Mouse (Mus musculus) midbrain, embryonic 12.5 days (tissue): ENCODE measurements around the gene Rgs6. TPM values are rescaled to one million over a fixed set of nuclear protein-coding genes. Genes with fewer than 3 reads are reported as not detected.

ENCODE experiments used
- ATAC-seq: fragments of 200-750 bp; cut with Nextera tagmentation; 2 replicates; pipeline ENCODE4 v1.8.0; 2017; ENCODE audit warnings: low read depth, moderate TSS enrichment, moderate library complexity; ENCODE audit not compliant: low FRiP score
- H3K27ac ChIP-seq: fragments of 300-500 bp; sonication (generic); replicated peaks from 2 replicates; pipeline ENCODE4 v1.5.1; 2016; ENCODE audit warnings: mild to moderate bottlenecking
- H3K27me3 ChIP-seq: fragments of 300-500 bp; sonication (generic); 2 replicates; pipeline ENCODE4 v1.6.1; 2016; ENCODE audit warnings: mild to moderate bottlenecking
- H3K36me3 ChIP-seq: fragments of 300-500 bp; sonication (generic); 2 replicates; pipeline ENCODE4 v1.6.1; 2016
- H3K4me1 ChIP-seq: fragments of 300-500 bp; sonication (generic); 2 replicates; pipeline ENCODE4 v1.6.1; 2016
- H3K4me2 ChIP-seq: fragments of 300-500 bp; sonication (generic); replicated peaks from 2 replicates; pipeline ENCODE4 v1.6.1; 2016; ENCODE audit warnings: mild to moderate bottlenecking, moderate library complexity
- H3K4me3 ChIP-seq: fragments of 300-500 bp; sonication (generic); 2 replicates; pipeline ENCODE4 v1.5.1; 2016; ENCODE audit warnings: mild to moderate bottlenecking
- H3K9ac ChIP-seq: fragments of 300-500 bp; sonication (generic); replicated peaks from 2 replicates; pipeline ENCODE4 v1.6.1; 2016; ENCODE audit warnings: mild to moderate bottlenecking, moderate library complexity
- H3K9me3 ChIP-seq: fragments of 300-500 bp; sonication (generic); 2 replicates; pipeline ENCODE4 v1.6.1; 2016; ENCODE audit warnings: mild to moderate bottlenecking
- WGBS: fragments of 180-500 bp; shearing (Covaris S2); methylation state at CpG from one replicate; pipeline ENCODE4 v1.1.7; 2016; 5-methylcytosine and 5-hydroxymethylcytosine counted together
- polyA plus RNA-seq: library from polyadenylated mRNA; unstranded; fragments of >200 nt; fragmentation: Nextera tagmentation; extraction: Ambion mirVana; gene quantifications from 2 replicates; pipeline ENCODE4 v1.2.1, GENCODE M21; 2016

Gene Rgs6
- polyA plus RNA-seq, 1 experiment from 2014 or later = 3.6 TPM

- Histone ChIP-seq H3K4me1 (no peaks in the 10 kb centered on the region), H3K4me2 (no peak overlapping the region), H3K27me3 (no peaks in the 10 kb centered on the region), H3K27ac (no peak overlapping the region), H3K36me3 (no peaks in the 10 kb centered on the region), H3K4me3 (no peak overlapping the region), H3K9me3 (no peaks in the 10 kb centered on the region), H3K9ac (no peak overlapping the region)
- WGBS = 93% methylated on average over 4 of the region's 4 CpGs
- no peak for ATAC-seq
Measured at GRCm38 (mm10) chr12:82726255-82726654, 138.2 kb downstream of the Rgs6 start.

DNA sequence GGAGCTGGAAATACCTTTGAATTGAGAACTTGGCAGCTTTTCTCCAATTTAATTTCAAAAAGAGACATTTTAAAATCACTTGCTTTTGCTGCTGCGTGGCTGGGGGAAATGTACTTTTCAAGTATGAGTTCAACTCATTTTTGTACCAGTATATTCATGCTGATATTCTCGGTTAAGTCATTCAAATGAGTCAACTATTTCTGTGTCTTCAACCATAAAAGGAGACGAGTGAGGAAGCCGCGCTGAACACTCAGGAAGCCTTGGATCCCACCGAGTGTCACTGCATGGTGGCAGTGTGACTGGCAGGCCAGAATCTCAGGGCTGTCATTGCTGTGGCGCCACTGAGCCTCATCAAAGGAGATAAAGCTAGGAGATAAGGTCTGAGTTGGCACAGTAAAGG is 143.5 kb downstream of the Rgs6 start:
- Histone ChIP-seq H3K27me3 (no peaks in the 10 kb centered on the region), H3K36me3 (no peaks in the 10 kb centered on the region), H3K27ac (no peak overlapping the region), H3K9me3 (no peaks in the 10 kb centered on the region), H3K4me2 (no peak overlapping the region), H3K9ac (no peak overlapping the region), H3K4me1 (no peaks in the 10 kb centered on the region), H3K4me3 (no peak overlapping the region)
- ATAC-seq = no peak
- 77% methylated on average over 7 of the region's 7 CpGs for WGBS

- Histone ChIP-seq H3K9ac (no peak overlapping the region), H3K4me3 (no peak overlapping the region), H3K27me3 (no peaks in the 10 kb centered on the region), H3K36me3 (no peaks in the 10 kb centered on the region), H3K27ac (no peak overlapping the region), H3K9me3 (no peaks in the 10 kb centered on the region), H3K4me2 (no peak overlapping the region), H3K4me1 (no peaks in the 10 kb centered on the region)
- 87% methylated on average over 3 of the region's 3 CpGs for WGBS
- ATAC-seq = no peak
Measured at GRCm38 (mm10) chr12:82742955-82743354, 154.9 kb downstream of the Rgs6 start.

DNA sequence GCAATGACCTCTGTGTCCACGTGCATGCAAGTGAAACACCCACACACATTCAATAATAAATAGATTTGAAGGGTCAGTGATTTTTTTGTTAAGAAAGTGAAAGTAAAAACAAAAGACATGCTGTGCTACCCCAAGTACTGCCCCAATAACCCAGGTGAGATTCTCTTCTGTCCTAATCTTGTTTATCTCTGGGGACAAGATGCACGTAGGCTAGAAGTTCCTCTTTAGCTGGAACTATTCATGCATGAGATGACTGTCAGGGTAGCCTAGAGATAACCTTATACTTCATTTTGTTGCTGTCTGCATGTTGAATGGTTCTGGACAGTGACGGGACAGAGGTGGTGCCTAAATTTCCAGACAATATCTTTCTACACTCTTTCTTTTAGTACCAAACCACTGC is 155.9 kb downstream of the Rgs6 start:
- H3K27me3 ChIP-seq = no peaks in the 10 kb centered on the region
- H3K9ac ChIP-seq = no peak overlapping the region
- no peak for ATAC-seq
- no peak overlapping the region for H3K4me2 ChIP-seq
- WGBS = 50% methylated on average over 3 of the region's 3 CpGs
- no peak overlapping the region for H3K27ac ChIP-seq
- H3K4me3 ChIP-seq = no peak overlapping the region
- H3K4me1 ChIP-seq = no peaks in the 10 kb centered on the region
- no peaks in the 10 kb centered on the region for H3K9me3 ChIP-seq
- no peaks in the 10 kb centered on the region for H3K36me3 ChIP-seq

GRCm38 (mm10) chr12:82744826-82745225 is 156.7 kb downstream of the Rgs6 start:
- Histone ChIP-seq H3K27ac (no peak overlapping the region), H3K27me3 (no peaks in the 10 kb centered on the region), H3K36me3 (no peaks in the 10 kb centered on the region), H3K4me1 (no peaks in the 10 kb centered on the region), H3K9me3 (no peaks in the 10 kb centered on the region), H3K4me2 (no peak overlapping the region), H3K4me3 (no peak overlapping the region), H3K9ac (no peak overlapping the region)
- no peak for ATAC-seq
- 50% methylated on average over 3 of the region's 3 CpGs for WGBS

DNA sequence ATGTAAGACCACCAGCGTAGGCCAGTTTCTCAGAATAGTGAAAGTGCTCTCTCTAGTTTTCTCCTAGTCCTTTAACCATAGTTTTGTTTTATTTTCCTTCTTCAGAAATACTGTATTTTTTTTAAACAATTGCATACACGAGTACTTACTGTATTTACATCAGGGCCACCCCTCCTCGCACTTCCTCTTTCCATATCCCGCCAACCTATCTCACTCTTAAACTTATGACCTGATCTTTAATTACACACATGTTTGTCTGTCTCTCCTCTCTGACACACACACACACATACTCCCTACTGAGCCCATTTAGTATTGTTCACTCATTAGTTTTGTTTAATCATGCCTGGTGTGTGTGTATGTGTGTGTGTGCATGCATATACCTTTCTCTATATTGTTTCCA is 159.0 kb downstream of the Rgs6 start:
- H3K9ac ChIP-seq = no peak overlapping the region
- H3K9me3 ChIP-seq = no peaks in the 10 kb centered on the region
- H3K4me1 ChIP-seq = no peaks in the 10 kb centered on the region
- no peaks in the 10 kb centered on the region for H3K36me3 ChIP-seq
- ATAC-seq = no peak
- no peak overlapping the region for H3K27ac ChIP-seq
- WGBS = 88% methylated on average over 4 of the region's 4 CpGs
- H3K4me3 ChIP-seq = no peak overlapping the region
- no peak overlapping the region for H3K4me2 ChIP-seq
- no peaks in the 10 kb centered on the region for H3K27me3 ChIP-seq

DNA sequence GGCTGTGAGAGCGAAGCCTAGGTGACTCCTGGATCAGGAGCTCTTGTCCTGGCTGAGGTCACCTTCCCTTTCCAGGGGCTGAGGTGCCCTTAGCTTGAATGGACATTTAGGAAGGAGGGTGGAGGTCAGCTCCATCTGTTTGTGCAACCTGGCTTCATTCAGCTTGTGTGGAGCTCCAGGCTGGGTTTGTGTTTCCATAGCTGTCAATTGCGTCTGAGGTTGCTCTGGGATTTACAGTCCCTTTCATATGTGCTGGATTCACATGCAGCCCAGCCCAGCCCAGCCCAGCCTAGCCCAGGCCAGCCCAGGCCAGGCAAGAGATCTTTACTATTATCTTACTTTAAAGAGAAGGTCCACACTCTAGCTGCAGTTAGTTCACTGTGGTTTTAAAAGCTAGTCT is 163.8 kb downstream of the Rgs6 start:
- 65% methylated on average over 2 of the region's 2 CpGs for WGBS
- ATAC-seq = no peak
- no peak overlapping the region for H3K27ac ChIP-seq

DNA sequence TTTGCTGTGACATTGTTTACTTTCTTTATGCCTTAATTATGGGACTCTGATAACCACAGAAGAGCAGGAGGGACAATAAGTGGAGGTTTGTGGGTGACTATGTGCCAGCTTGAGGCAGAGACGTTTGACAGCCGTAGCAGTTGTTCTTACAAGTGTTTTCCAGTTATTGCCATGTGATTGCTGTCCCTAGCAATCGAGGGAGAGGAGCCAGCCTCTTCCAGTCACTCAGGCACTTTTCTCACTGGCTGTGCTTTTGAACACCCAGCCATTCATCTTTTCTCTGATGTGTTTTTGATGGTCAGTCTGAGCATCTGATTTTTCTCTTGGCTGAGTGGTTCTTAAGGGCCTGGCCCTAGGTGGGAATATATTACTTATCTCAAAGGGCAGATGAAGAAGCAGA is 166.4 kb downstream of the Rgs6 start:
- Histone ChIP-seq H3K4me1 (no peaks in the 10 kb centered on the region), H3K36me3 (no peaks in the 10 kb centered on the region), H3K27ac (no peak overlapping the region)

More for the DNA sequence above, 163.8 kb downstream of the Rgs6 start:
- Histone ChIP-seq H3K36me3 (no peaks in the 10 kb centered on the region), H3K4me3 (no peak overlapping the region), H3K4me1 (no peaks in the 10 kb centered on the region), H3K9ac (no peak overlapping the region), H3K9me3 (no peaks in the 10 kb centered on the region), H3K4me2 (no peak overlapping the region), H3K27me3 (no peaks in the 10 kb centered on the region)

DNA sequence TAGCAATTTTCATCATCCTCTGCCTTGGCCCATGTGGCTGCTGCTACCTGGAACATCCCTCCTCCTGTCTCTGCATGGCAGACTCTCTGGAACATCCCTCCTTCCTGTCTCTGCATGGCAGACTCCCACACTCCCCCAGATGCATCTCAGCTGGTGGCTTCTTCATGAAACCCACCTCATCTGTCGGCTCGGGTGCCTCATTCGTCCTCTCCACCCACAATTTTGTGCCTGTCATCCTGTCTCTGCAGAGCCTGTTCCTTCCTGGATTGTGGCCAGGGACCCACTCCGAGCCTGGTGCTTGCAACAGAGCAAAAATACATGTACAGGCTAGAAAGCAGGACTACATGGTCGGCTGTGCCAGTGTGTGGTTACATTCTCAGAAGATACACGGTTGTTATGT is 168.7 kb downstream of the Rgs6 start:
- no peak overlapping the region for H3K27ac ChIP-seq
- WGBS = 87% methylated on average over 6 of the region's 6 CpGs

More for the DNA sequence above, 166.4 kb downstream of the Rgs6 start:
- no peak overlapping the region for H3K9ac ChIP-seq
- H3K9me3 ChIP-seq = no peaks in the 10 kb centered on the region
- ATAC-seq = no peak
- no peak overlapping the region for H3K4me3 ChIP-seq
- no peaks in the 10 kb centered on the region for H3K27me3 ChIP-seq
- WGBS = 65% methylated on average over 3 of the region's 3 CpGs
- H3K4me2 ChIP-seq = no peak overlapping the region

DNA sequence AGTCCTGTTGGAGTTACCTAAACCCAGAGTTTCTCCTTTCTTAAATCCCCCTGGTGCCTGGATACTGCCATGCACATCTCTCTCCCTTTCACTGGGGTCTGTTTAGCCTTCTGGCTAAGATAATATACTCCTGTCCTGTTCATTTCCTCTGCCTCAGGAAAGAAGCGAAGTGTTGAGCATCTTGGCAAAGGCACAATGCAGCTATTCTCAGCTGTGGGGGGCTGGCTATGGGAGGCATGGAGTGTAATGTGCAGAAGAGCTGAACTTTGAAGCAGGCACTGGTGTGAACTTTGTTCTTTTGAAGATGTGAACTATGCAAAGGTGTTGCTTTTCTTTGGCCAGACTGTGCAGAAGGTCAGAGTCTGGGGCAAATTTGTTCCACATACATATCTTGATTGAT is 169.3 kb downstream of the Rgs6 start:
- H3K36me3 ChIP-seq = no peaks in the 10 kb centered on the region
- H3K4me2 ChIP-seq = no peak overlapping the region
- ATAC-seq = no peak
- no peaks in the 10 kb centered on the region for H3K4me1 ChIP-seq
- no peak overlapping the region for H3K27ac ChIP-seq
- H3K9me3 ChIP-seq = no peaks in the 10 kb centered on the region
- H3K9ac ChIP-seq = no peak overlapping the region
- H3K4me3 ChIP-seq = no peak overlapping the region
- H3K27me3 ChIP-seq = no peaks in the 10 kb centered on the region
- WGBS = 79% methylated on average over 1 of the region's 1 CpGs

More for the DNA sequence above, 168.7 kb downstream of the Rgs6 start:
- Histone ChIP-seq H3K4me2 (no peak overlapping the region), H3K9ac (no peak overlapping the region), H3K36me3 (no peaks in the 10 kb centered on the region), H3K27me3 (no peaks in the 10 kb centered on the region), H3K4me1 (no peaks in the 10 kb centered on the region), H3K9me3 (no peaks in the 10 kb centered on the region), H3K4me3 (no peak overlapping the region)
- no peak for ATAC-seq

DNA sequence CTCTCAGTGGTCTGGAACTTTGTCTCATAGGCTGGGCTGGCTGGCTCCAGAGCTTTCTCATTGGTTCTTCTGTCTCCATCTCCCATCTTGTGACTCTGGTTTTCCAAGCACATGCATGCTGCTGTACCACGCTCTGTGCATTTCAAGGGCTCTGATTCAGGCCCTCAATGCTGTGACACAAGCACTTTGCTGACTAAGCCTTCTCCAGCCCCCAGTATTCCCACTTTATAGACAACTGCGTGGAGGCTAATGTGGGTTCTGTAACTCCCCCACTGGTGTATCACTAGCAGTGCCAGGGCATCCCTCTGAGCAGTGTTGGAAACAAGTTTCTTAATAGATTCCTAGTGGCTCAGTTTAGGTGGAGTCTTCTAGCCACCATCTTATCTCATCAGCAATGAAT is 174.0 kb downstream of the Rgs6 start:
- ATAC-seq = no peak

DNA sequence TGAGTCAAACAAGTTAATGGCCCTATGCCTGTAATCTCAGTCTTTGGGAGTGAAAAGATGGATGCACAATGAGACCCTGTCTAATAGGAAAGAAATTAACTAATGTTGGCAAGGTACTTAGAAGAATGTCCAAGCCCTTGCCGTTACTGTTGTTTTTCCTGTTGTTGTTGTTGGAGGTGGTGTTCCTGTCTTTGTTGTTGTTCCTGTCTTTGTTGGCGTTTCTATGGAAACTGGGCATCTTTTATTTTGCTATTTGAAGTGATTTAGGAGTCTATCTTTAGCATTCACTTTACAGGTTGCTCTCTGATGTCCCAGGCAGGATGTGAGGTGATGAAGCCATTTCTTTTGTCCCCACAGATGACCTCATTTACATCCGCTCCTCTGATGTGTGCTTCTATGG is 180.6 kb downstream of the Rgs6 start:
- Histone ChIP-seq H3K36me3 (no peaks in the 10 kb centered on the region), H3K9me3 (no peaks in the 10 kb centered on the region), H3K4me2 (no peak overlapping the region), H3K9ac (no peak overlapping the region), H3K4me1 (no peaks in the 10 kb centered on the region), H3K27ac (no peak overlapping the region), H3K4me3 (no peak overlapping the region), H3K27me3 (no peaks in the 10 kb centered on the region)
- 81% methylated on average over 3 of the region's 3 CpGs for WGBS
- ATAC-seq = no peak

More for the DNA sequence above, 174.0 kb downstream of the Rgs6 start:
- Histone ChIP-seq H3K9me3 (no peaks in the 10 kb centered on the region), H3K4me3 (no peak overlapping the region), H3K27me3 (no peaks in the 10 kb centered on the region), H3K27ac (no peak overlapping the region), H3K4me1 (no peaks in the 10 kb centered on the region), H3K36me3 (no peaks in the 10 kb centered on the region), H3K9ac (no peak overlapping the region), H3K4me2 (no peak overlapping the region)
- 85% methylated on average over 2 of the region's 2 CpGs for WGBS

- Histone ChIP-seq H3K9me3 (no peaks in the 10 kb centered on the region), H3K4me2 (no peak overlapping the region), H3K27ac (no peak overlapping the region), H3K36me3 (no peaks in the 10 kb centered on the region), H3K4me3 (no peak overlapping the region), H3K27me3 (no peaks in the 10 kb centered on the region), H3K4me1 (no peaks in the 10 kb centered on the region), H3K9ac (no peak overlapping the region)
- 94% methylated on average over 2 of the region's 2 CpGs for WGBS
- no peak for ATAC-seq
Measured at GRCm38 (mm10) chr12:82772215-82772614, 184.1 kb downstream of the Rgs6 start.
